Mouse (Mus musculus): Measurements from ENCODE around the gene Eif2ak4.

DNA sequence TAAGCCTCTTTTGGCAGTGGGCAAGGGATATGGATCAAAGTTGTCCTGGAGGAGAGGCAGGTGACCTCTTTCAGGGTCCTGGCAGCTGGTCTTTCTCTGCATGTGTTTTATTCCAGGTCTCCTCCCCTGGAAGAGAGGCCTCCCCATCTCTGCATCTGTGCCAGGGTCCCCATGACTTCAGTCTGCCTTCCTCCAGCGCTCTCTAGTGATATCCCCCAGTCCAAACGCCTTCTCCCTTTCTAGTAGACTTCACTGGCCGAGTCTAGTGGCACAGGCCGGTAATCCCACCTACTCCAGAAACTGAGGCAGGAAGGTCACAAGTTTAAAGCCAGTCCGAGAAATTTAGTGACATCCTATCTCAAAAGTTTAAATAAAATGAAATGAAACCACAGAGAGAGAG lies 109.5 kb downstream of the Eif2ak4 start:
- TF ChIP-seq POLR2A (IDR thresholded peaks at IDR 0.05; ENCODE audit: low read depth, low read length) (no peak), CTCF (IDR thresholded peaks at IDR 0.05; ENCODE audit: extremely low read depth, insufficient read length, insufficient replicate concordance, low read depth, low read length) (no peak)

Data from small intestine, adult 2 months (tissue).